Mouse (Mus musculus) lung, postnatal 4 days (tissue): ENCODE results near the gene Tfb2m.

Source experiments
- DNase-seq, 2 experiments: peaks; one replicate each; pipeline ENCODE4 v3.0.0; 2021

Tfb2m gene

DNA sequence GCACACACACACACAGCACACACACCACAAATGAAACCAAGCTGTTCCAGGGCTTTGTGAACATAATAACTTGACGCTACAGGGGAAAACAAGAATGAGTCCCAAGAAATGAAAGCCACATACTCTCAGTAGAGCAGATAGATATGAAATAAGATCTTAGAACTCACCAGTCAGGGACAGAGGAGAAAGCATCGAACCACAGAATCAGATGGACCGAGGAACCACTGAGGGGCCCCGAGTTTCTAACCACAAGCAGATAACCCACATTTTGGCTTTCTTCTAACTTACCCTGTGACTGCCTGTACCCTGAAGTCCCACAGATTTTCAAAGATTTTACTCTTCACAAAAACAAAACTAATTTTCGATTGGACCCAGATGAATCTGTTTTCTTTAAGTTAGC is 53.2 kb downstream of the Tfb2m start:
- no peak for DNase-seq

DNA sequence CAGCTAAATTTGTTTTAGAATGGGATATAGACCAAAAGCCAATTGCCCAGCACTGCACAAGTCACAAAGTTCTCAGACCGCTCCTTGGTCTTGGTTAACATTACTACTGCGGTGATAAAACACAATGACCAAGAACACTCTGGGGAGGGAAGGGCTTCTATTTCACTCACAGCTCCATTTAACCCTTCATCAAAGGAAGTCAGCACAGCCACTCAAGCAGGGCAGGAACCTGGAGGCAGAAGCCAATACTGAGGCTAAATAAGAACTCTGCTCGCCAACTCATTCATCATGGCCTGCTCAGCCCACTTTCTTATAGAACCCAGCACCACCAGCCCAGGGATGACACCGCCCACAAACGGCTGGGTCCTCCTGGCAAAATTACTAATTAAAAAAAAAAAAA is 57.5 kb downstream of the Tfb2m start:
- DNase-seq = no peak

DNA sequence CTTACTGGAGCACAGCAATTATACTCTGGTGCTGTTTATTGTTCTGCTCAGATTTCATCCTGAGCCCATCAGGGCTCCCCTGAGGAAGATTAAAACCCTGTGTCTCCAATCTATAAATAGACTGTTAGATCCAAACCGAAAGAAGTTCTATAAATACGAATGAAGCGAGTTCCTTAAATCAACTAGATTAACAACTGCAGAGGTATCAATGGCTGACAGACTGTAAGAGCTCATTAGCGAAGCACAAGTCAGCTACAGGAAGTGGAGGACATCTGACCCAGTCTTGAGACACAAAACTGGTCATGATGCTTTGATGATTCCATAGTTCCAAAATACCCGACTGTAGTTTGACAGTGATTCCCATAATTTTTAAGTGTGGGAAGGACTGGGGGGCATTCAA is 58.1 kb downstream of the Tfb2m start:
- DNase-seq = no peak

DNA sequence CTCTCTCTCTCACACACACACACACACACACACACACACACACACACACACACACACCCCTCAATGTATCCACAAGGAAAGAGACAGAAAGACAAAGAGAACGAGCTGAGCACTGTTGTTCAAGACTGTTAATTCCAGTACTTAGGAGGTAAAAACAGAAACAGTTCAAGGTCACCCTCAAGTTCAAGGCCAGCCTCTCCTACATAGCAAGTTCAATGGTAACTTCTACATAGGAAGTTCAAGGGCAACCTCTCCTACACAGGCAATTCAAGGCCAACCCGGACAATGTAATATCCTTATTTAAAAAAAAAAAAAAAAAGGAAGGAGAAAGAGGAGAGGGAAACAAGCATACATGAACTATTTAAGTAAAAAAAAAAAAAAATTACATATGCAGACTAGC is 58.8 kb downstream of the Tfb2m start:
- no peak for DNase-seq

DNA sequence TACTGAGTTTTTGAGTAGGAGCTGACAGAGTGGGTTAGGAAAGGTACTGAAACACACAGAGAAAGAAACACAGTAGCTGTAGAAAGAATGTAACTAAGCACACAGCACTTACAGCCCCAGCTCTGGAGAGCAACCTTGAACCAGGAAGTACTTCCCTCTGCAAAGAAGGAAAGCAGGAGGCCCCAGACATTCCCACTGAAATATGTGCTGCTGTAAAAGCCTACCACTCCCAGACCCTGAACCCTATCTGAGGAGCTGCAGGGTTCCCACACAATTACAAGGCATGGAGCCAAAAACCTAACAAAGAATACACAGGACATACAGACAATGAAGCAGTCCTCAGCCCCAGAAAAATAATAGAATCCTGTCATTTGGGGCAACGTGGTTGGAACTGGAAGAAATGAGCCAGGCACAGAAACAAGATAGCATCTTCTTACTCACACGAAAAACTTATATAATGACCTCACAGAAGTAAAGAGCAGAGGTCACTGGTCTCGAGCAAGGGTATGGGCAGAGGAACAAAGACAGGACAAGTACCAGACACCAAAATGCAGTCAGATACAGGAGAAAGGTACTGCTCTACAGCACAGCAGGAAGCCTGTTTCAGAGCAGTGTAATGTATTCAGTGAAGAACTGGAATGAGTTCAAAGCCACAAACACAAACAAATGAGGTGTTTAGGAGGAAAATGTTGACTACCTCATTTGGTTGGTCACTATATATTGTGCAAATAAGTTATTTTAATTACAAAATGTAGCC is 60.1 kb downstream of the Tfb2m start:
- DNase-seq = peak in 1 of 2 experiments; percentile 8

DNA sequence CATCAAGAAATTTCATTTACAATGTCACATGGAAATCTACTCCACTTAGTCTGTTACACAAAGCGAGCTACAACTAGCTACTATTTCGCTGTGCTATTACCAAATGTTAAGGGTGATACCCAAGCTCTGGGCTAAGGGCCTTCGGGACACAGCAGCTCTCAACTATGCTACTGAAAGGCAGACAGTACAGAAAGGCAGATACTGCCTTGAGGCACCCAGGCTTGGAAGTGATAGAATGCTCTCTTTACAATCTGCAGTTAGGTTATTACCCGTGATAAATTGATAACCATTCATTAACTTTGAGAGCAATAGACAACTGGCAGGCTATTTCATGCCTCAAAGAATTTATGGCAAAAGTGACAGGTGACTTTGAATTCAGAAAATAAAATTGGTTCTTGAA is 65.2 kb downstream of the Tfb2m start:
- DNase-seq = no peak
